Mouse (Mus musculus): Measurements from ENCODE around the gene Uimc1.
"Not testable (repeated sequence)": the region's sequence is repeated elsewhere in the genome, so short reads cannot be mapped to it uniquely, and the experiment has no call there.

Uimc1 gene

GRCm38 (mm10) chr13:55099726-55100478 is at the start of gene Uimc1:
TSS of gene Uimc1 (minus strand) at chr13:55100300.
- DNase-seq (ENCODE audit: low spot score in 2 of 2) = peak; percentile 64 to 73

- no peak for DNase-seq (ENCODE audit: low spot score in 2 of 2)
These were observed 40.2 kb upstream of the Uimc1 start for GRCm38 (mm10) chr13:55140271-55140670.

GRCm38 (mm10) chr13:55135382-55135781 is 35.3 kb upstream of the Uimc1 start:
- no peak for DNase-seq (ENCODE audit: low spot score in 2 of 2)

GRCm38 (mm10) chr13:55133448-55133847 is 33.3 kb upstream of the Uimc1 start, which contains the start of gene Gm17617:
TSS of gene Gm17617 (minus strand) at chr13:55133548.
- DNase-seq (ENCODE audit: low spot score in 2 of 2) = no peak

- DNase-seq (ENCODE audit: low spot score in 2 of 2) = no peak
These were observed 24.8 kb upstream of the Uimc1 start for GRCm38 (mm10) chr13:55124903-55125302.

GRCm38 (mm10) chr13:55114375-55114774 is 14.3 kb upstream of the Uimc1 start:
- DNase-seq (ENCODE audit: low spot score in 2 of 2) = no peak

- DNase-seq (ENCODE audit: low spot score in 2 of 2) = no peak
These were observed 7.6 kb upstream of the Uimc1 start for GRCm38 (mm10) chr13:55107694-55108093.

GRCm38 (mm10) chr13:55107116-55107515 is 7.0 kb upstream of the Uimc1 start:
- no peak for DNase-seq (ENCODE audit: low spot score in 2 of 2)

- no peak for DNase-seq (ENCODE audit: low spot score in 2 of 2)
These were observed 6.0 kb upstream of the Uimc1 start for GRCm38 (mm10) chr13:55105953-55106691.

- DNase-seq (ENCODE audit: low spot score in 2 of 2) = peak; percentile 92 to 94
These were observed 5.2 kb upstream of the Uimc1 start, which contains the start of gene Zfp346 for GRCm38 (mm10) chr13:55105045-55105952. TSS of gene Zfp346 (plus strand) at chr13:55105311.

- DNase-seq (ENCODE audit: low spot score in 2 of 2) = no peak
These were observed 3.3 kb upstream of the Uimc1 start for GRCm38 (mm10) chr13:55103351-55103750.

- DNase-seq (ENCODE audit: low spot score in 2 of 2) = no peak
These were observed 2.3 kb upstream of the Uimc1 start for GRCm38 (mm10) chr13:55102366-55102765.

- DNase-seq (ENCODE audit: low spot score in 2 of 2) = no peak
These were observed 1.5 kb upstream of the Uimc1 start for GRCm38 (mm10) chr13:55101627-55102026.

GRCm38 (mm10) chr13:55099066-55099725 is 904 bp downstream of the Uimc1 start:
- DNase-seq (ENCODE audit: low spot score in 2 of 2) = peak in 1 of 2 experiments; percentile 17

- not testable (repeated sequence) for DNase-seq (ENCODE audit: low spot score in 2 of 2)
These were observed 2.3 kb downstream of the Uimc1 start for GRCm38 (mm10) chr13:55097841-55098240.

GRCm38 (mm10) chr13:55092588-55092987 is 7.5 kb downstream of the Uimc1 start:
- DNase-seq (ENCODE audit: low spot score in 2 of 2) = no peak

- no peak for DNase-seq (ENCODE audit: low spot score in 2 of 2)
These were observed 24.5 kb downstream of the Uimc1 start for GRCm38 (mm10) chr13:55075597-55075996.

- DNase-seq (ENCODE audit: low spot score in 2 of 2) = no peak
These were observed 28.8 kb downstream of the Uimc1 start for GRCm38 (mm10) chr13:55071322-55071721.

GRCm38 (mm10) chr13:55069719-55070118 is 30.4 kb downstream of the Uimc1 start:
- no peak for DNase-seq (ENCODE audit: low spot score in 2 of 2)

GRCm38 (mm10) chr13:55063276-55063675 is 36.8 kb downstream of the Uimc1 start:
- DNase-seq (ENCODE audit: low spot score in 2 of 2) = no peak

GRCm38 (mm10) chr13:55058042-55058441 is 42.1 kb downstream of the Uimc1 start:
- no peak for DNase-seq (ENCODE audit: low spot score in 2 of 2)

All from frontal cortex, postnatal 14 days (tissue).